Mouse (Mus musculus) c-Kit-negative CD71-positive TER-119-positive erythroid progenitor cells, embryonic 14.5 days (primary cell): Measurements from ENCODE around the gene Naxe.
A peak's percentile ranks its signal among the peaks of the same experiment; 100 is the strongest.

Experiments
- DNase-seq: peaks from one replicate; pipeline ENCODE4 v3.0.0-alpha.2; 2013; ENCODE audit warnings: low read depth, low spot score

Gene Naxe

GRCm38 (mm10) chr3:88057030-88057429 lies 1.3 kb downstream of the Naxe start:
- no peak for DNase-seq

- no peak for DNase-seq
Observed at GRCm38 (mm10) chr3:88049532-88049931, 8.8 kb downstream of the Naxe start.

- peak; percentile 93 for DNase-seq
Observed at GRCm38 (mm10) chr3:88042661-88043421, 15.5 kb downstream of the Naxe start, which contains the start of gene Gpatch4. Gene Gpatch4, plus strand, starts transcription at chr3:88043108.

- no peak for DNase-seq
Observed at GRCm38 (mm10) chr3:88035561-88036293, 22.6 kb downstream of the Naxe start.

GRCm38 (mm10) chr3:88033506-88033905 lies 24.8 kb downstream of the Naxe start:
- DNase-seq = no peak

GRCm38 (mm10) chr3:88030608-88031395 lies 27.5 kb downstream of the Naxe start:
- DNase-seq = no peak

- DNase-seq = no peak
Observed at GRCm38 (mm10) chr3:88027434-88028186, 30.7 kb downstream of the Naxe start, which contains the start of gene Hapln2. Gene Hapln2, minus strand, starts transcription at chr3:88027583.

- DNase-seq = no peak
Observed at GRCm38 (mm10) chr3:88026823-88027222, 31.5 kb downstream of the Naxe start.

- no peak for DNase-seq
Observed at GRCm38 (mm10) chr3:88023192-88024074, 34.9 kb downstream of the Naxe start.

GRCm38 (mm10) chr3:88022322-88023191 lies 35.7 kb downstream of the Naxe start:
- DNase-seq = peak; percentile 53

- no peak for DNase-seq
Observed at GRCm38 (mm10) chr3:88010634-88011265, 47.5 kb downstream of the Naxe start.
